Mouse (Mus musculus) C2C12 (cell line): ENCODE results near the gene Gm9821. TPM values are rescaled to one million over a fixed set of nuclear protein-coding genes. Genes with fewer than 3 reads are reported as not detected.

Source experiments
- H3K27me3 ChIP-seq: one replicate; pipeline ENCODE4 v1.6.1; 2011; ENCODE audit not compliant: control insufficient read depth, insufficient read depth, insufficient read length
- H3K36me3 ChIP-seq: one replicate; pipeline ENCODE4 v1.6.1; 2011; ENCODE audit not compliant: control insufficient read depth, insufficient read depth
- H3K4me3 ChIP-seq: one replicate; pipeline ENCODE4 v1.5.1; 2011; ENCODE audit warnings: mild to moderate bottlenecking, control low read depth; ENCODE audit not compliant: poor library complexity, insufficient read depth, severe bottlenecking
- H3K79me2 ChIP-seq: one replicate; pipeline ENCODE4 v1.6.1; 2011; ENCODE audit not compliant: control insufficient read depth, insufficient read depth
- H3K79me3 ChIP-seq: one replicate; pipeline ENCODE4 v1.6.1; 2011; ENCODE audit warnings: low read depth, control low read depth
- H3ac ChIP-seq: one replicate; pipeline ENCODE3; 2011; ENCODE audit warnings: low read depth; ENCODE audit not compliant: control insufficient read depth, insufficient read length
- CEBPB ChIP-seq: IDR thresholded peaks from one replicate; pipeline ENCODE4 v1.6.1; 2011; ENCODE audit warnings: low read depth, mild to moderate bottlenecking, control low read depth, moderate library complexity
- CTCF ChIP-seq: IDR thresholded peaks from one replicate; pipeline ENCODE4 v1.5.1; 2011; ENCODE audit not compliant: control insufficient read depth, insufficient read depth, insufficient read length
- FOSL1 ChIP-seq: IDR thresholded peaks from one replicate; pipeline ENCODE4 v1.8.0; 2011; ENCODE audit warnings: mild to moderate bottlenecking, low read length; ENCODE audit not compliant: poor library complexity, insufficient read depth, severe bottlenecking
- MAX ChIP-seq: IDR thresholded peaks from one replicate; pipeline ENCODE4 v1.6.1; 2011; ENCODE audit warnings: mild to moderate bottlenecking, control low read depth
- MYOD1 ChIP-seq: IDR thresholded peaks from one replicate; pipeline ENCODE4 v1.6.1; 2011; ENCODE audit warnings: low read depth; ENCODE audit not compliant: control insufficient read depth, insufficient read length
- MYOG ChIP-seq: IDR thresholded peaks from one replicate; pipeline ENCODE4 v1.6.1; 2011; ENCODE audit not compliant: control insufficient read depth, insufficient read length; ENCODE audit errors: extremely low read depth
- USF1 ChIP-seq: IDR thresholded peaks from one replicate; pipeline ENCODE4 v1.6.1; 2011; ENCODE audit warnings: low read depth, mild to moderate bottlenecking, control low read depth, moderate library complexity
- polyA plus RNA-seq: library from polyadenylated mRNA; unstranded; fragments of >200 nt; fragmentation: generic; extraction: Trizol; gene quantifications from one replicate; pipeline ENCODE4 v1.2.1, GENCODE M21; 2012; ENCODE audit warnings: missing spikeins

Gene Gm9821
- polyA plus RNA-seq, 1 experiment: 0.43 TPM

DNA sequence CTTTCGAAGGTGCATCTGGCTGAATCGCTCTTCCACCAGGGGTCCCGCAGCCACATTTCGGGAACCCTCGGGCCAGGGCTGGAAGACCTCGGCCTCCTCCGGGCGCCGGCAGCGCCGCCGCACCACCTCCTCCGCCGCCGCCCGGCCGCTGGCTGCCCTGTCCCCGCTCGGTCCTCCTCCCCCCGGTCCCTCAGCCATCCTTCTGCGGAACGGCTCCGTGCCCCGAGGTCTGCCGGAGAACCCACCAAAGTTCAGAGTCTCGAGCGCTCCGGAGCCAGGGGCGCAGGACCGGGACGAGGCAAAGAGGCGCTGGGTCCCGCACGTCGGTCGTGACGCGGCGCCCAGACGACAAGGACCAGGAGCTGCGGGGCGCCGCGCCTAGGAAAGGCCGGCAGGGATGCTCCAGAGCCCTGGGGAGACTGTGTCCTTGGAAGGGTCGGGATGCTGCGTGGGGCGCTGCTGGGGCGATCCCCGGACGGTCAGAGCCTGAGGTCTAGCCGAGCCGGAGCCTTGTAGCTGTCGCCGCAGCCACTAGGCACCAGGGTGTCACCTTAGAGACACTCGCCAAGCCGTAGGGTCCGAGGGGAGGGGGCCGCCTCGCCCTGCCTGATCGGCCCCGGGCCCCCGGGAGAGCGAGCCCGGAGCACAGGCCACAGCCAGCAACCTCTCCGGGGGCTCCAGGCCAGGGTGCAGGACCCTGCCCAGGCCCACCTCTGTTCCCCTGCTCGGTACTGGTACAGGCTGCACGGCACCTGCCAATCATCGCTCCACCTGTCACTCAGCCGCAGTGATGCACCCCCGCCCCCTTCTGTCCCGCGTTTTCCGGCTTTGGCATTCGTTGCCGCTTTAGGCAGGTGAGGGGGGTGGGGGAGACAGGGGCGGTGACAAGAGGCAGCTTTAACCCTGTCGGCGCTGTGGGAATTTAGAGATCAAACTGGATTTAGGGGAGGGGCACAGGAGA is 30.4 kb downstream of the Gm9821 start, which contains the start of gene Dgkz:
Dgkz (minus strand) TSS at position 284 of the 961 bp plus-strand sequence.
- Histone ChIP-seq H3K36me3 (no peaks in the 10 kb centered on the region), H3ac (no peak within 1 kb of the TSS), H3K79me2 (no peaks in the 10 kb centered on the region), H3K79me3 (no peaks in the 10 kb centered on the region), H3K4me3 (no peak within 1 kb of the TSS), H3K27me3 (peaks cover 29% of the 10 kb centered on the region)
- no peak for TF ChIP-seq CTCF
- TF ChIP-seq MAX: no peak
- no peak for TF ChIP-seq MYOG
- TF ChIP-seq FOSL1: no peak
- TF ChIP-seq USF1: no peak
- TF ChIP-seq CEBPB: no peak
- TF ChIP-seq MYOD1: no peak

DNA sequence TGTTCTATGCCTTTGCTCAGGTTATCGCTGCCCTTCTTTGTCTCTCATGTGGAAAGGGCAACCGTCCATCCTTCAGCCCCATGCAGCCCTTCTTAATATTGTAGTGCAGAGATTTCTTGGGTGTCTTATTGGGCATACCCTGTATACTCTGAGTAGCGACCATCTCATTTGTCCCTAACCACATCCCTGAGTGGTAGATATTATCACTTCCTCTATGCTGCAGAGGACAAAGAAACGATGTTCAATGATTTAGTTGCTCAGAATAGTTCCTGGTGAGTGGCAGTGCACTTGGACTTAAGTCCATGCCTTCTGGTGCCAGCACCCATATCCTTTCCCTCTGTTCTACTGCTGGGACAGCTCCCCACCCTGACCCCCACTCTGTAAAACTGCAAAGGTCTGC is 32.5 kb downstream of the Gm9821 start:
- Histone ChIP-seq H3K79me2 (no peaks in the 10 kb centered on the region), H3ac (no peak overlapping the region), H3K79me3 (no peaks in the 10 kb centered on the region), H3K4me3 (no peak overlapping the region), H3K27me3 (peaks cover 29% of the 10 kb centered on the region), H3K36me3 (peaks cover 11% of the 10 kb centered on the region)
- TF ChIP-seq CEBPB: no peak
- TF ChIP-seq FOSL1: no peak
- no peak for TF ChIP-seq MYOG
- TF ChIP-seq MYOD1: no peak
- no peak for TF ChIP-seq MAX
- TF ChIP-seq CTCF: no peak
- no peak for TF ChIP-seq USF1

DNA sequence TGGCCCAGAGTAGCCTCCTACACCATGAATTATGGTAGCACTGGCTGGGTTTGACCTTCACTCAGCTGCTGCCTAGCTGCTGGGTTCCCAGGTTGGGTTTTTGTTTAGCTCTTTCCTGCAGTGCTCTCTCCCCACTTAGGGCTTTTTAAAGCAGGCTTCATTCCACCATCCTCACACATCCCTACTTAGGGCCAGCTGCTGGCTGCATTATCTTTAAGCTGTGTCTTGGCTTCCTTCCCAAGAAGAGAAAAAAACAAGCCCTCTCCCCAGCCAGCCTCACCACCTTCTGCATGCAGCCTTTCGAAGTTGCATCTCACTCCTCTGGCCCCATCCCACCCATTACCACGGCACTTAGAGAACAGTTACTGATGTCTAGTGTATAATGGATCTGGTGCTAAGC is 33.0 kb downstream of the Gm9821 start:
- Histone ChIP-seq H3K79me3 (no peaks in the 10 kb centered on the region), H3K4me3 (no peak overlapping the region), H3K27me3 (peaks cover 29% of the 10 kb centered on the region), H3ac (no peak overlapping the region), H3K79me2 (no peaks in the 10 kb centered on the region), H3K36me3 (peaks cover 17% of the 10 kb centered on the region)
- TF ChIP-seq CEBPB (no peak), MYOG (no peak), FOSL1 (no peak), MAX (no peak)

- Histone ChIP-seq H3ac (no peak overlapping the region), H3K36me3 (peaks cover 28% of the 10 kb centered on the region), H3K79me3 (no peaks in the 10 kb centered on the region), H3K27me3 (peaks cover 21% of the 10 kb centered on the region), H3K79me2 (no peaks in the 10 kb centered on the region), H3K4me3 (no peak overlapping the region)
- TF ChIP-seq FOSL1 (no peak), CTCF (no peak), CEBPB (no peak), MYOG (no peak), MAX (no peak), USF1 (no peak), MYOD1 (no peak)
These were observed 34.7 kb downstream of the Gm9821 start for GRCm38 (mm10) chr2:91980245-91980644.

- H3K79me3 ChIP-seq: no peaks in the 10 kb centered on the region
- no peak overlapping the region for H3K4me3 ChIP-seq
- H3K36me3 ChIP-seq: peaks cover 32% of the 10 kb centered on the region
- no peak for TF ChIP-seq CEBPB
- TF ChIP-seq USF1: no peak
- TF ChIP-seq FOSL1: no peak
- TF ChIP-seq MYOD1: no peak
- TF ChIP-seq MAX: no peak
- H3K27me3 ChIP-seq: peaks cover 15% of the 10 kb centered on the region
- H3ac ChIP-seq: no peak overlapping the region
- H3K79me2 ChIP-seq: no peaks in the 10 kb centered on the region
These were observed 35.3 kb downstream of the Gm9821 start for GRCm38 (mm10) chr2:91980830-91981229.

DNA sequence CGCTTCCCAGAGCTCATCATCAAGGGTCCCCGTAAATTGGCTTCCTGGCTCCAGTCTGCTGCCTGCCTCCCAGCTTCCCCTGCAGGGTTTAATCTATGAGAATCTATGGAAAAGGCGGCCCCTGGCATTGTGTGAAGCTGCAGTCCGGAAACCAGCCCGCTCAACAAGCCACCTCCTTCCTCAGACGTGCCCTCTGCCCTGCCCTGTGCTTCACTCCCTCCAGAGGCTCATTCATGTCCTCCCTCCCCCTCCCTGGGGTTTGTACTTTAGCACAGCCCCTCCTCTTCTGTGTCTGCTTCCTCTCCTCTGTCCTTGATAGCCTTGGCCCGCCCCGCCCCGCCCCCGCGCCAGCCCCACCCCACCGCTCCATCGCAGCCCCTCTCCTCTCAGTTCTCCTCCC is 38.9 kb downstream of the Gm9821 start:
- no peak for TF ChIP-seq MAX
- TF ChIP-seq USF1: no peak
- no peak for TF ChIP-seq FOSL1
- no peak for TF ChIP-seq MYOG
- no peak for TF ChIP-seq MYOD1
- TF ChIP-seq CTCF: no peak
- TF ChIP-seq CEBPB: no peak
- H3K36me3 ChIP-seq: peaks cover 63% of the 10 kb centered on the region
- H3K79me3 ChIP-seq: no peaks in the 10 kb centered on the region
- no peak overlapping the region for H3K4me3 ChIP-seq
- H3ac ChIP-seq: no peak overlapping the region
- H3K27me3 ChIP-seq: no peaks in the 10 kb centered on the region
- no peaks in the 10 kb centered on the region for H3K79me2 ChIP-seq
